Mouse (Mus musculus): Measurements from ENCODE around the gene Pafah1b3.
"Not testable (repeated sequence)": the region's sequence is repeated elsewhere in the genome, so short reads cannot be mapped to it uniquely, and the experiment has no call there.

Pafah1b3 gene

DNA sequence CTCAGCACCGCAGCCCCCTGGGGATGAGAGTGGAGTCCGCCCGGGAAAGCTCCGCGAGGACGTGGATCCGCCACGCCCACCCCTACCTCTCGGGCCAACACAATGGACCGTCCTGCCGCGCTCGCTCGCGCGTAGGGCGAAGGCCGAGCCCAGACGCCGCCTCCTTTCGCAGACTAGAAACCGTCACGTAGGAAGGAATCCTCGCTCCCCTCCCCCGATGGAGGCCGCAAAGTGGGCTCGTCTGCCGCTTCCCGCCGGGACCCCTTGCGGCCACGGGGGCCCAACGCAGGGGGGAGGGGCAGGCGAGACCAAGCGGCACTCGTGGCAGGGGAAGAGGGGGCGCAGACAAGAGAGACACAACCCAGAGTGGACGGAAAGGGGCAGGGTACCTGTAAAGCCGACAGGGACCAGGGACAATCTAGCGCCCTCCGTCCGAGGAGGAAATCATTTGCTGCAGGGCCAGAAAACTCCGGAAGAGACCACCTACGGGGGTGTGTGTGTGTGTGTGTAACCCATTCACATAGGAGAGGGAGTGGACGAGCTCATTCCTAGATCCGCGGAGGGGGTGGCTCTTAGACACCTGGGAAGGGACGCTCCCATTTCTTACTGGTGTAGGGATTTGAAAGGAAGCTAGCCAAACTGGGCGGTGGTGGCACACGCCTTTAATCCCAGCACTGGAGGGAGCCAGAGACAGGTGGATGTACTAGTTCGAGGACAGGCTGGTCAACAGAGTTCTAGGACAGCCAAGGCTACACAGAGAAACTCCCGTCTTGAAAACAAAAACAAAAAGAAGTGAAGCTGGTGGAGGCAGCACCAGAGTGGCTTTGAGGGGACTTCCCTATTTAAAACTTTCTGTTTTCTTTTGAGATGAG, at the start of gene Pafah1b3:
TSS of gene Pafah1b3 (minus strand) at position 533 of the 872 bp plus-strand sequence.
- peak; percentile 85 to 88 for DNase-seq

DNA sequence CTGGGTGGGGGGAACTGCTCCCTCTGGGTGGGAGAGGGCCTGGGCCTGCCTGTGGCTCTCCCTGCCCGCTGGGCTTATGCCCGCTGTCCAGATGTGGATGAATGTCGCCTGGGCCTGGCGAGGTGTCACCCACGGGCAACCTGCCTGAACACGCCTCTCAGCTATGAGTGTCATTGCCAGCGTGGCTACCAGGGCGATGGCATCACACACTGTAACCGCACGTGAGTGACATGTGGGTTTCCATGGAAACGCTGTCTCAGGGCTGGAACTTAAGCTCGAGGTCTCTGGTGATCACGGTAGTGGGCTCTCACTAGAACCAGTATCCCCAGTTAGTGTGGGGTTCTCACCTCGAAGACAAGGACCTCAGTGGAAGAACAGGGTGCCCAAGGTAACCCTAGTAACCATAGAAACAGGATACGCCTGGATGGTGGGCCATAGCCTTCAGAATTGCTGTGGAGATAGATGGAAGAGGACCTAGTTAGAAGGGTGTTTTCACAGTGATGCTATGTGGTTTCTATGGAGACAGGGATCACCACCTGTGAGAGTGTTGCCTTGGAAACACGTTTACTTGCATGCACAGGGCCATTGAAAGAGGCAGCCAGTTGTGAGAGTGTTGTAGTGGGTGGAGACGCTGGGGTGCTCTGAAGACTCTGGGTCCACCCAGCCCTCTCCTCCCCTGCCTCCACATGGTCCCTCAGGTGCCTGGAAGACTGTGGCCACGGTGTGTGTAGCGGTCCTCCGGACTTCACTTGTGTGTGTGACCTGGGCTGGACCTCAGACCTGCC, 43.4 kb upstream of the Pafah1b3 start:
- DNase-seq: no peak

DNA sequence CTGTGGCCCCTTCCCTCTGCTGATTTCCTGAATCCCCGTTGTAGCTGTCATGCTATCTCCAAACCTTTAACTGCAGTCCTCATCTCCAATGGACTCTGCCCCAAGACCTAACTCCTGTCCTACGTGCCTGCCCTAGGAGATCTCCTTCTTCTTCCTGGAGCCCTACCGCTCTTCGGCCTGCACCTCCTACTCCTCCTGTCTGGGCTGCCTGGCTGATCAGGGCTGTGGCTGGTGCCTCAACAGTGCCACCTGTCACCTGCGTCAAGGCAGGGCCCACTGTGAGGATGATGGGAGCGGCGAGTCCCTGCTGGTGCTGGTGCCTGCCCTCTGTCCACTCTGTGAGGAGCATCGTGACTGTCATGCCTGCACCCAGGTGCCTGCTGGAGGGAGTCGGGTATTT, 41.5 kb upstream of the Pafah1b3 start:
- no peak for DNase-seq

DNA sequence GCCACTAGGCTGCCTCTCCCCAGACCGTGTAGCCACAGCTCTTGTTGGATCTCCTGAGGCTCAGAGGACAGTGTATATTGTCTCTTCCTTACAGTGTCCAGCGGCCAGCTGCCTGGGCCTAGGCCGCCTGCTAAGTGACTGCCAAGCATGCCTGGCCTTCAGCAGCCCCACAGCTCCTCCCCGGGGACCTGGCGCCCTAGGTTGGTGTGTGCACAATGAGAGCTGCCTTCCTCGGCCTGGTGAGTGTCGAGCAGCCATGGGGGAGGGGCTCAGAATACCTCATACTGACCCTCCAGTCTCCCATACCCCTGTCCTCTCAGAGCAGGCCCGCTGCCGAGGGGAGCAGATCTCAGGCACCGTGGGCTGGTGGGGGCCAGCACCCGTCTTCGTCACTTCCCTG, 36.7 kb upstream of the Pafah1b3 start:
- DNase-seq: no peak

DNA sequence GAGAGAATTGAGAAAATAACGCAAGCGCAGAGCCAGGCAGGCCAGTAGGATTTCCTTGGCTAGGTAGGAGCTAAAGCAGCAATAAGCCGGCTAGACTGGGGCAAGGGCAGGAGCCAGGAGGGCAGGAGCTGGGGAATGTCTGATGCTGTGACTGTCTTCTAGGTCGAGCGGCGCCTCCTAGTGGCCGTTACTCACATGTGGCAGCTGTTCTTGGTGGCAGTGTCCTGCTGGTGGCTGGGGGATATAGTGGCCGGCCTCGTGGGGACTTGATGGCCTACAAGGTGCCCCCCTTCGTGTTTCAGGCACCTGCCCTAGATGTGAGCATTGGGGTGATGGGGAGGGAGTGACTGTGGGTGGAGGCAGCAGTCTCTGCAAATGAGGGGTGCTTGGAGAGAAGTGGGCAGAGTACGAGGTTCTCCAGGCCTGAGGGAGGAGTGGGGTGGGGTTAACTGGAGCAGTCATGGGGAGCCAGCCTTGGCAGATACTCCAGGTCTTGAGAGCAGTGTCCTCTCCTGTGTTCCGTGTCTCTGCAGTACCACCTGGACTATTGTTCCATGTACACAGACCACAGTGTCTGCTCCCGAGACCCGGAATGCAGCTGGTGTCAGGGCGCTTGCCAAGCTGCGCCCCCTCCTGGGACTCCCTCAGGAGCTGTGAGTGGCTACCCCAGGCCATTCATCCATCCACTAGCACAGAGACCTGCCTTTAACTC, 36.0 kb upstream of the Pafah1b3 start:
- DNase-seq: peak; percentile 82 to 89

DNA sequence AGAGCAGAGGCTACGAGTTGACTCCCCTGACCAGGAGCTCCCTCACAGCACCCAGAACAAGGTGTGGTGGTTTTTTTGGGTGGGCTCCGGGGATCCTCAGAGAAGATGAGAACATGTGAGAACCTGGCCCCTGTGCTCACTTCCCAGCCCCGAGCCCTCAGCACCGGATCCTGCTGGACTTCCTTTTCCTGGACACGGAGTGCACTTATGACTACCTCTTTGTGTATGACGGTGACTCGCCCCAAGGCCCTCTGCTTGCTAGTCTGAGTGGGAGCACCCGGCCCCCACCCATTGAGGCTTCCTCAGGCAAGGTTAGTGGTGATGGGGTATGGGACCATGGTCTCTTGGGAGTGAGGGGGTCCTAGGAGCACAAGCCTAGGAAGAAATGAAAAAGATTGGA, 28.4 kb upstream of the Pafah1b3 start:
- DNase-seq: no peak

DNA sequence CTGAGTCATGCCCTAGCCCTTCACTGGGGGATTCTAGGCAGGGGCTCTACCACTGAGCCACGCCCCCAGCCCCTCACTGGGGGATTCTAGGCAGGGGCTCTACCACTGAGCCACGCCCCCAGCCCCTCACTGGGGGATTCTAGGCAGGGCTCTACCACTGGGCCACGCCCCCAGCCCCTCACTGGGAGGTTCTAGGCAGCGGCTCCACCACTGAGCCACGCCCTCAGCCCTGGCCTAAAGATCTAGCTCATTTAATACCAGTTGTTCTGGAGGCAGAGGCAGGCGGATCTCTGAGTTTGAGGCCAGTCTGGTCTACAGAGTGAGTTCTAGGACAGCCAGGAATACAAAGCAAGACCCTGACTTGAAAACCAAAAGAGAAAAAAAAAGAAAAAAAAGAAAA, 27.6 kb upstream of the Pafah1b3 start:
- not testable (repeated sequence) for DNase-seq

DNA sequence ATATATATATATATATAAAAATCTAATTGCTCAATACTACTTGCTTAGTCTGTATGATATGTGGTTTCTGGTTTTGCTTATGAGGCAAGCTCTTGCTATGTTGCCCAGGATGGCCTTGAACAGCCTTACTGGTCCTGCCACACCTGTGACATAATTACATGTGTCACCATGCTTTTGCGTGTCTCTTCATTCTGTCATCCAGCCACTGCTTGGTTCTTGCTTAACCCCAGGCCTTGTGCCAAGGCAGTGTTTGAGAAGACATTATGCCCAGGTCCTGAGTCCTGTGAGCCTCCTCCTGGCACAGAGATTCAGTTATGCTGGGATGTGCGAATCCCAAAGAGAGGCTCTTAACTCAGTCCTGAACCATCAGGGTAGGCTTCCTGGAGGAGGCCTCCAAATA, 25.4 kb upstream of the Pafah1b3 start:
- DNase-seq: no peak

DNA sequence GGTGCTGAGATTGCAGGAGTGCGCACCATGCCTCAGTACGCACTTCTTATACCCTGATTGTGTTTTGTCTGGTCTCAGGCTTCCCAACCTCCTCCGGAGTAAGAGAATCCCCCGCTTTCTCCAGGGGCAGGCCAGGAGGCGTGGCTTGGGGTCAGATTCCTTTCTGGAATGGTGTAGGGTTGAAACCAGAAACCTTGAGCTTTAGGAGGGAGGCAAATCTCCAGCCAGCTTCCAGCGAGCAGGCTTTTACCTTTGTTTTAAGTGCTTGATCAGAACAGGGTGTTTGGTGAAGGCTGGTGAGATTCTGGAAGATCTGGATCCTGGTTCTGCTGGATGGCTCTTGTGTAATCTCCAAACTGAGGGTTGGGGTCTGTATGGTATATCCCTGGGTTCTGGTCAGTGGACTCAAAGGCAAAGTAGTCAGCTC, 24.3 kb upstream of the Pafah1b3 start:
- DNase-seq: peak in 1 of 2 experiments; percentile 43

DNA sequence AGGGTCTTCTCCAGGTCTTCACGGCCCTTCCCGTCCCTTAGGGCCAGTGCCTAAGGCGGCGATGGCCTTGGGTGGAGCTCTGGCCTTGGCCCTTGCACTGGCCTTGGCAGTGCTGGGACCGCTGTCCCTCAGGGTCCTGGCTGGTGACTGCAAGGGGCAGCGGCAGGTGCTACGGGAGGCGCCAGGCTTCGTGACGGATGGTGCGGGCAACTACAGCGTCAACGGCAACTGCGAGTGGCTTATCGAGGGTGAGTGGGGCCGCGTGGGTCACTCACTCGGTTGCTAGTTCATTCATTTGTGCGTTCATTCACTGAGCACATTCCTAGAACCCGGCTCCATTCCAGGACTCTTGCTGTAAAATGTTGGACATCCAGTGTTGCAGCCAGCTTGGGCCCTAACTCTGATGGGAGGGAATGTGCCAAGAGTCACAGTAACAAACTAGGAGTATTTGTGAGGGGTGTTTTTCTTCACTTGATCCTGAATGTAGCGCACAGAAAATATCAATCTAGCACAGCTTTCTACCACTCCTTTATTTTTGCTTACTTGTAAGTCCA, 19.7 kb upstream of the Pafah1b3 start:
- DNase-seq: no peak

DNA sequence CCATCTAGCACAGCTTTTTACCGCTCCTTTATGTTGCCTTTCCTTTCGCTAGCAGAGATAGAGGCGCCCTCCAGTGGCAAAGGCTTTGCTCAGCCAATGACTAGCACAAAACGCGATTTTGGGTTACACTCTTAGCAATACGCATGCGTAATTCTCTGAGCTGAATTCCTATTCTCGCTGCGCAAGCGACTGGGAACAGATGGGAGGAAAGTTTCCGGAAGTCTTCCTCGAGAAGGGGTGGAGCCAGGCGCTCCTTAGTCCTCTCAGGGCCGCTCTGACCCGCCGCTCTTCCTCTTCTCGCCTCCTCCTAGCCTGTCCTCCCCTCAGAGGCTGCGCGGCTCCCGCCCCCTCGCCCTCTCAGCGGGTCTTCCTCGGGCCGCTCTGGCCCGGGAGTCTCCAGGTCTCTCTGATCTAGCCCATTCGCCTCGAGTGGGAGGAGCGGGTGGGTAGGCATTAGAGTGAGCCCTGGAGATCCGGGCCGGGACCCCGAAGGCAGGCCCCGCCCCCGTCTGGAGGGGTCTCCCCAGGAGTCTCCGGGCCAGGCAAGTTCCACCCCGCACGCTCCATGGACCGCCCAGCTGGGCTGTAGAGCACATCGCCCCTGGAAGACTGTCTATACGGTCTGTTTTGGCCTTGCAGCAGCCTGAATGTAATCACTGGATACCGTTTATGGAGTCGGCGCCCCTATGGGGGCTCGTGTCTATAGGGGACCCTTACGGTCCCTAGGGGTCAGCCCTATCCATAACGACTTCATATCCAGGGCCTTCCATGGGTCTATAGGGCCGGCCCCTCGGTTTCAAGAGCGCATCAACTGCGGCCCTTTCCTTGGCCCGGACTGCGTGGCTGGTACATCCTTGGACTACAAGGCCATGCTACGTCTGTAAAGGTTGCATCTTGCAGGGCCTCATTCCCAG, 19.0 kb upstream of the Pafah1b3 start, which contains the start of gene Megf8:
TSS of gene Megf8 (plus strand) at position 633 of the 914 bp plus-strand sequence.
- peak; percentile 97 to 99 for DNase-seq

DNA sequence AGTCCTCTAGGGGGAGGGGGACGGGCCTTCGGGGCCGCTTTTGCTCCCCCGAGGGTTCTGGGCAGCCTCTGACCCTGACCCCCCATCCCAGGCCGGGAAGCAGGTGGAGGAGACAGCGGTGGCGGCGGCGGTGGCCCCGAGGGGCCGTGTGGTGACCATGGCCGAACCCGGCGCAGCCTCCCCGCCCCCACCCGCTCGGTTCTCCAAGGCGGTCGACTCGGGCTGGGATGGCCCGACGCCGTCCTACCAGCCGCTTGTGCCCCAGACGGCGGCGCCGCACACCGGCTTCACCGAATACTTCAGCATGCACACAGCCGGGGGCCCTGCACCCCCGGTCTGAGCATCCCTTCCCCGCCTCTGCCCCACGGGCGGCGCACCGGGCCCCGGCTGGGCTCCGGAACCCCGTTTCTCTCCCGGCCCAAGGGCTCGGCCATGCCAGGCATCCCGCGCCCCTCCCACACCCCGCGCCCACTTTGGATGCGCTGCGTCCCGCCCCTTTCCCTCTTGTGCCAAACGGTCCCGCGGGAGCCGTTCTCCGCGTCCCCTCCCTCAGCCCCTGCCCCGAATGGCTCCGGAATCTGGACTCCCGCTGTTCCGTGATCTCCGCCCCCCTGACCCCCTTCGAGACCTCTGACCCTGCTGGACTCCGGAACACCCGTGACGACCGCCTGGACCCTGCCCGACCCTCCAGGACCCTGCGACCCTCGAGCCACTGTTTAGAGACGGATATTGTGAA, 17.7 kb upstream of the Pafah1b3 start:
- DNase-seq: peak in 1 of 2 experiments; percentile 36

DNA sequence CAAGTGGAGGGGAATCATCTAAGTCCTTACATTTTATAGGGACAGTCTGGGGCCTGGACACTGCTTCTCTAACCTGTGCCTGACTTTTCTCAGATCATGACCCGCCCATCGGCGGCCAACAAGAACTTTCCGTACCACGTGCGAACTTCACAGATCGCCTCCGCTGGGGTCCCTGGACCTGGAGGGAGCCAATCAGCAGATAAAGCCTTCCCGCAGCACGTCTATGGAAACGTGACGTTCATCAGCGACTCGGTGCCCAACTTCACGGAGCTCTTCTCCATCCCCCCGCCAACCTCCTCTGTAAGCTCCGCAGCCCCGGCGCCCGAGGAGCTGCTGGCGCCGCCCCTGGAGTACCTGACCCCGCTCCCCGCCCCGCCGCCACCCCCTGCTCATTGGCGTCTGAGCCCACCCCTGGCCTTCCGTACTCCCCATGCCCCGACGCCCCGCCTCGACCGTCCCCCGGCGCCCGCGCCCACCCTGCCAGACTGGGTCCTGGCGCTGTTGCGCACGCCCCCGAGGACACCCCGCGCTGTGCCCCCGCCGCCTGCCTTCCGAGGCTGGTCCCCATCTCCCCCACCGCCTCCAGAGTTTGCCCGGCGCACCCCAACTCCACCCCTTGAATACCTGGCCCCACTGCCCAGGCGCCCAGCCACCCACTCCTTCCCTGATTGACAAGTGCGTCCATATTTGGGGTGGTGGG, 17.0 kb upstream of the Pafah1b3 start:
- no peak for DNase-seq

DNA sequence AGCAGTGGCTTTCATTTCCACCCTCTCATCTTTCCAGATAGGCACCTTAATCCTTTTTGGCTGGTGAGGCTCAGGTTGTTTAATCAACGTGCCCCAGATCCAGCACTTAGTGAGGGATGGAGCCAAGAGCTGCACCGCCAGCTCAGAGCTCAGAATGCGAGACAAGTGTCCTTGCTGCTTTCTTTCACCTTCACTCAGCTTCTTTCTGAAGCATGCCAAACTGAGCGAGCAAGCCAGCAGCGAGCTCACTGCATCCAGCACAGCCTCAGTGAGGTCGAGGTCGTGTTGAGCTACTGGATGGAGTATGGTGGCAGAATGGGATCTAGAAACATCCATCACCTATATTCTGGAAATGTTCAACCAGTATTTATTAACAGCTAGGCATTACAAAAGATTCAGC, 15.5 kb upstream of the Pafah1b3 start:
- DNase-seq: no peak

DNA sequence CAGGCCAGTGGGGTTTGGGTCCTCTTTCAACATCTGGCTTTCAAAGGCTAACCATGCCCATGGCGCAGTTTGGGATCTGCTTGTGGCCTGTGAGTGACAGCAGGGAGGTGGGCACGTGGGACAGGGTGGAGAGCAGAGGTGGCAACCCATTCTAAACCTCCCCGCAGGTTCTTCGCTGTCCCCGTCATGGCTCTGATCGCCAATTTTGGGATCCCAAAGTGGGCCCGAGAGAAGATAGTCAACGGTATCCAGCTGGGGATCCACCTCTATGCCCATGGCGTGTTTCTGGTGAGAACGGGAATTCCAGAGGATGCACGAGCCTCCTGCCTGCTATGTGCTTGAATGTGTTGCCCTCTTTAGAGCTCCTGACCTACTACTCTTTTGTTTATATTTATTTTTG, 13.4 kb upstream of the Pafah1b3 start:
- no peak for DNase-seq

DNA sequence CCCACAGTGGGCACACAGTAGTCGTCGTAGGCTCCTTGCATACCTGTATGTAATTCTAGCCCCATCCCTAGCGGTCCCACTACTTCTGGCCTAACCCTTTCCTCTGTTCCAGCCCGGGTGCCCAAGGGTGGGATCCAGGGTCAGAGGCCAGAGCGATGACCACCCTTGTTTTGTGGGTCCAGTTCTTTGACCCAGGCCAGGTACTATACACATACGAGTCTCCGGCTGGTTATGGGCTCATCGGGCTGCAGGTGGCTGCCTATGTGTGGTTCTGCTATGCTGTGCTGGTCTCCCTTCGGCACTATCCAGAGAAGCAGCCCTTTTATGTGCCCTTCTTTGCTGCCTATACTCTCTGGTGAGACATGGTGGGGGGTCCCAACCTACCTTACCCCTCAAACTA, 11.6 kb upstream of the Pafah1b3 start:
- no peak for DNase-seq

DNA sequence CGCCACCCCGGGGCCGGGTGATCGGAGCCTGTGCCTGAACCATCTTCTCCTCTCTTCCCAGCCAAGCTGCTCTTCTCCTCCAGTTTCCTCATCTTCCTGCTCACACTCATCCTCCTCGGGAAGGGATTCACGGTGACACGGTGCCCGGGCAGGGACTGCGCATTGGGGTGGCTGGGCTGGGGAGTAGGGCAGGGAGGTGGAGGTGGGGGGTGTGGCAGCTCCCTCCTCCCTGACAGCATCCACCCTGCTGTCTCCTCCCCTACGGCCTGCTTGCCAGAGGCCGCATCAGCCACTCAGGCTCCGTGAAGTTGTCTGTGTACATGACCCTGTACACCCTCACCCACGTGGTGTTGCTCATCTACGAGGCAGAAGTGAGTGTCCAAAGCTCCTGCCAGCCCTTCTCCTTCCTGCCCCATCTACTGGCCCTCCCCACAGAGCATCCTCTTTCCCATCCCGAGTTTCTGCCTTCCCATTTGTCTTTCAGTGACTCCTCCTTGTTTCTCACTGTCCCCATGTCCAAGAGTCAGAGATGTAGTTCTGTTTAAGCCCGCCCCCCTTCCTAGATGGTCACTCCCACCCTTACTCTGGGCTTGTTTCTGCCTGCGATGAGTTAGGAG, 11.0 kb upstream of the Pafah1b3 start:
- no peak for DNase-seq

DNA sequence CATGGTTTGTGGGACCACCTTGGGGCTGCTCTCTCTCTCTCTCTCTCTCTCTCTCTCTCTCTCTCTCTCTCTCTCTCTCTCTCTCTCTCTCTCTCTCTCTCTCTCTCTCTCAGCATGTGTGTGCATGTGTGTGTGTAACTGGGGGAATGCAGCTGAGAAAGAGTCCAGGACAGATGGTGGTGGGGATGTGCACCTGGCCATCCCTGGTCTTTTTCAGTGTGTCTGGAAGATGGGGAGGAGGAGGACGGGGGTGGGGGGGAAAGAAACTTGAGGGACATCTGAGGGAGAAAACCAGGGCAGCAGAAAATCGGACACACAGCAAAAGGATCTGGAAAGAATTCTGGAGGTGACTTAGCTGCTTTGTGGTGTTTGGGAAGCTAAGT, 8.8 kb upstream of the Pafah1b3 start:
- no peak for DNase-seq

DNA sequence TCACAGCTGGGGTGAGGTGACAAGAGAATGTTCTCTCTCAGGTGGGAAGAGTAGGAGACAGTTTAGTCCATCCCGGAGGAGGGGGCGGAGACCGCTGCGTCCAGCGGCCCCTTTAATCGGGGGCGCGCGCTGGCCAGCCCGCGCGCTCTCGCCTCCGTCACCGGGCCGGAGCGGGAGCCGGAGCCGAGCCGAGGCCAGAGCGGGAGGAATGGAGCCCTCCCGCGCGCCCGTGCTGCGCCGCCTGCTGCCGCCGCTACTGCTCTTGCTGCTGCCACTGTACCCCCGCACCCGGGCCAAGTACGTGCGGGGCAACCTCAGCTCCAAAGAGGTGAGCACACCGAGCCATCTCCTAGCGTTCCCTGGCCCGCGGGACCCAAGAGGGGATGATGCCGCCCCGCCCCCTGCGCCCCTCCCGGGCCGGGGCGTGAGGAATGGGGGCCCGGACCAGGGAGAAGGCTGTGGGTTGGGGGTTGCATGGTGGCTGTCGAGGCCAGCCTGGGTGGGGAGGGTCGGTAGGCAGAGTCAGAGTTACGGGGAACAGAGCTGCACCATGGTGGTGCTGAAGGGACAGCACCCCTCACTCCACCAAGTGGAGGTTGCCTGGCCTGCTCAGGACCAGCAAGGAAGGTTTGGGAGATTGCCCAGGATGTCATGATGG, 8.3 kb upstream of the Pafah1b3 start, which contains the start of gene Tmem145:
TSS of gene Tmem145 (plus strand) at position 151 of the 658 bp plus-strand sequence.
- DNase-seq: peak in 1 of 2 experiments; percentile 71

All from kidney, postnatal 36 days (tissue).